Comparison of ENCODE assay signal across 23 mouse cellular contexts in genomic region chr5:62683751-62684150, GRCm38 (mm10).
"Had no signal": no experiment of that assay in that cellular context is flagged by ENCODE, and none has a peak within 500 bp of the region (broad histone marks: within the 10 kb centered on the region; RNA-seq: fewer than 3 reads in every experiment).

No protein-coding gene starts in this region.

- H3K27ac ChIP-seq: heart, embryonic 10.5 days; hindbrain, embryonic 10.5 days; hindbrain, embryonic 12.5 days; hindbrain, embryonic 14.5 days; intestine, embryonic 15.5 days; limb, embryonic 10.5 days; limb, embryonic 12.5 days; liver, embryonic 13.5 days had no signal

- ATAC-seq: forebrain, postnatal 0 days; inflammation-experienced regulatory T-cells, adult 6 months; intestine, embryonic 15.5 days; intestine, postnatal 0 days had no signal

- H3K4me3 ChIP-seq: heart, embryonic 10.5 days; heart, embryonic 12.5 days; hindbrain, embryonic 10.5 days; hindbrain, embryonic 12.5 days; intestine, embryonic 15.5 days; limb, embryonic 10.5 days; limb, embryonic 12.5 days; liver, embryonic 13.5 days had no signal

- DNase-seq: forebrain, postnatal 0 days; gastrocnemius, postnatal 14 days; gastrocnemius, postnatal 36 days; heart, adult 18-20 months; heart, postnatal 10 days; heart, postnatal 4 days; kidney, adult 18-20 months; kidney, adult 8-10 months; kidney, postnatal 10 days; kidney, postnatal 25 days; kidney, postnatal 4 days; liver; liver, embryonic 13.5 days had no signal
